Mouse (Mus musculus) mesoderm, embryonic 11.5 days (tissue): Measurements from ENCODE around the gene Bicral.
"Not testable (repeated sequence)": the region's sequence is repeated elsewhere in the genome, so short reads cannot be mapped to it uniquely, and the experiment has no call there.

Source experiments
- DNase-seq: peaks from one replicate; pipeline ENCODE4 v3.0.0-alpha.2; 2012; ENCODE audit warnings: low read depth, low spot score

Gene Bicral

GRCm38 (mm10) chr17:46875626-46876025, 17.3 kb upstream of the Bicral start:
- DNase-seq = no peak

- DNase-seq = no peak
These were observed 15.9 kb upstream of the Bicral start for GRCm38 (mm10) chr17:46874133-46874532.

- no peak for DNase-seq
These were observed 14.5 kb upstream of the Bicral start for GRCm38 (mm10) chr17:46872806-46873205.

GRCm38 (mm10) chr17:46870913-46871312, 12.6 kb upstream of the Bicral start:
- DNase-seq = no peak

GRCm38 (mm10) chr17:46870204-46870798, 12.0 kb upstream of the Bicral start:
- DNase-seq = no peak

- DNase-seq = no peak
These were observed 8.6 kb upstream of the Bicral start for GRCm38 (mm10) chr17:46866836-46867235.

GRCm38 (mm10) chr17:46864566-46865195, 6.4 kb upstream of the Bicral start:
- DNase-seq = no peak

- no peak for DNase-seq
These were observed 1.8 kb upstream of the Bicral start for GRCm38 (mm10) chr17:46860120-46860519.

GRCm38 (mm10) chr17:46858749-46859444, 615 bp upstream of the Bicral start:
- no peak for DNase-seq

GRCm38 (mm10) chr17:46857361-46857902, 850 bp downstream of the Bicral start:
- DNase-seq = no peak

GRCm38 (mm10) chr17:46856471-46857360, 1.6 kb downstream of the Bicral start:
- peak; percentile 70 for DNase-seq

- no peak for DNase-seq
These were observed 2.2 kb downstream of the Bicral start for GRCm38 (mm10) chr17:46856107-46856388.

GRCm38 (mm10) chr17:46855328-46856106, 2.8 kb downstream of the Bicral start:
- DNase-seq = no peak

- DNase-seq = no peak
These were observed 3.6 kb downstream of the Bicral start for GRCm38 (mm10) chr17:46854640-46855110.

- no peak for DNase-seq
These were observed 4.2 kb downstream of the Bicral start for GRCm38 (mm10) chr17:46854096-46854495.

- DNase-seq = no peak
These were observed 5.0 kb downstream of the Bicral start for GRCm38 (mm10) chr17:46853281-46853680.

GRCm38 (mm10) chr17:46852725-46853124, 5.6 kb downstream of the Bicral start:
- DNase-seq = peak; percentile 63

GRCm38 (mm10) chr17:46847206-46847605, 11.1 kb downstream of the Bicral start:
- DNase-seq = no peak

- not testable (repeated sequence) for DNase-seq
These were observed 11.7 kb downstream of the Bicral start for GRCm38 (mm10) chr17:46846573-46846972.

- no peak for DNase-seq
These were observed 13.0 kb downstream of the Bicral start for GRCm38 (mm10) chr17:46845262-46845661.

GRCm38 (mm10) chr17:46844811-46845210, 13.5 kb downstream of the Bicral start:
- DNase-seq = no peak
